Mouse (Mus musculus): ENCODE measurements at regions not wholly inside any gene's neighbourhood (a gene's known extent, or its start where the extent isn't known, plus 50 kb on each side); places are given as distances from the start of the nearest gene placed in this dataset.

DNA sequence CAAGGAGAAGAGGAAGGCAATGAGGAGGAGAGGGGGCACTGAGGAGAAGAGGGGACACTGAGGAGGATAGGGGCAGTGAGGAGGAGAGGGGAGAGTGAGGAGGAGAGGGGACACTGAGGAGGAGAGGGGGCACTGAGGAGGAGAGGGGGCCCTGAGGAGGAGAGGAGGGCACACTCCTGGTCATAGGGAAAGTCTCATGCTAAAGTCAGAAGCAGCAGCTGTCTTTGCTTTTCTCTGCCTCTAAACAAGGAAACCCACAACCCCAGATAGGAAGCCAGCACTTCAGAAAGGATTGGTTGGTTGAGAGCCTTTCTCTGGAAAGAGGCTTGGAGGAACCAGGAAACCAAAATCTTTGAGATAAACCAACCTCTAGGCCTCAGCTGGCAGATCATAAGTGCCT, 94.3 kb upstream of the Pgrmc2 start:
- no peak for DNase-seq (ENCODE audit: low spot score)

DNA sequence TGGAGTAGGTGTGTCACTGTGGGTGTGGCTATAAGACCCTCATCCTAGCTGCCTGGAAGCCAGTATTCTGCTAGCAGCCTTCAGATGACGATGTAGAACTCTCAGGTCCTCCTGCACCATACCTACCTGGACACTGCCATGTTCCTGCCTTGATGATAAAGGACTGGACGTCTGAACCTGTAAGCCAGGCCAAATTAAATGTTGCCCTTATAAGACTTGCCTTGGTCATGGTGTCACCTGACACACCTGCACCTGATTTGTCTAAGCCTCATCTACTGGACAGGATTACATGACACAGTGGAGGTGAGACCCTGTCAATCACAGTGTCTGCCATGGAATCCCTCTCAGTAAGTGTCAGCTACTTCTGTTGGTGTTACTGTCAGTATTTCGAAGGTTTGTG, 92.5 kb upstream of the Pgrmc2 start:
- no peak for DNase-seq (ENCODE audit: low spot score)

DNA sequence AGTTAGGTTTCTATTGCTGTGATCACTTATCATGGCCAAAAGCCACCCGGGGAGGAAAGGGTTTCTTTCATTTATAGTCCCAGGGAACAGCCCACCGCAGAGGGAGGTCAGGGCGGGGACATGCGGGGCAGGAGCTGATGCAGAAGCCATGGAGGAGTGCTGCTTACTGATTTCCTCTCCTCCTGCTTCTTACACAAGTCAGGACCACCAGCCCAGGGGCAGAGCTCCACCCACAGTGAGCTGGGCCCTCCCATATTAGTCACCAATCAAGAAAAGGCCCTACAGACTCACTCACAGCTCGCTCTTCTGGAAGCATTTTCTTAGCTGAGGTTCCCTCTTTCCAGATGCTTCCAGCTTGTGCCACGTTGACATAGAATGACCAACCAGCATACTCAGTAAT, 90.7 kb upstream of the Pgrmc2 start:
- DNase-seq (ENCODE audit: low spot score) = no peak

DNA sequence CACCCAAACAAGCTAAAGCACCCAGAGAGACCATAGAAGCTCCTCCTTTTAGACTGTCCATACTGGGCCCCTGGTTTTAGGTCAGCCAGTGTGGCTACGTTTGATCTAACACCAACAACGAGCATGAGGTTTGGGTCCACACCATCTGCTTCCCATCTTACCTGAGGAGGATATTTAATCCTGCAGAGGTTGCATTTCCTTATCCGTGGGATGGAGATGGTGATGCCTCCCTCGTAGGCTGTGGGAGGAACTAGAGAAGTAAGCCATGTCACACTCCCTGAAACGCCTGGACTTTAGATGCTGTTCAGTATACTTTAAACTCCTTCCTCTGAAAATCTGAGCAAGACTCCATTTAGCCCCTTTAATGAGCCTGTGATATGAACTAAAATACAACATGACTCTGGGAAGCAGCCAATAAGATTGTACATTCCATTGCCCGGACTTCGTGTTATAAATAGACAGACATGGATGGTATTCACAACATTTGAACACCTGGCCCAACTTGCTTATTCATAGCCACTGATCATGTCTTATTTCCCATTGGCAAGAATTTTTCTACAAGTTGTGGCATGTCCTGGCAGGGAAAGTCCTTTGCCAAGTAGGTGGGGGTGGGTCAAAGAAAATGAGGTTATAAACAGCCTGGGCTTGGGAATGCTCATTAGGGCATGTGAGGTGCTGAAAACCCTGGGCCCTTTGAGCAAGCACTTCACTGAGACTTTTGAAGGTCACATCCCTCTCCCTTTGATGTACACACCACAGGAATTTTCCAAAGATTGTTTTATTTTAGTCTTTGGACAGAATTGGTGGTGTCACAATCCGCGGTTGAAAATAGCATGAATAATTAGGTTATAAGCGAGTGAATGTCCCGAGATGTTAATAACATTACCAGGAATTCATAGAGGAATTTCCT, 89.7 kb upstream of the Pgrmc2 start:
- no peak for DNase-seq (ENCODE audit: low spot score)

DNA sequence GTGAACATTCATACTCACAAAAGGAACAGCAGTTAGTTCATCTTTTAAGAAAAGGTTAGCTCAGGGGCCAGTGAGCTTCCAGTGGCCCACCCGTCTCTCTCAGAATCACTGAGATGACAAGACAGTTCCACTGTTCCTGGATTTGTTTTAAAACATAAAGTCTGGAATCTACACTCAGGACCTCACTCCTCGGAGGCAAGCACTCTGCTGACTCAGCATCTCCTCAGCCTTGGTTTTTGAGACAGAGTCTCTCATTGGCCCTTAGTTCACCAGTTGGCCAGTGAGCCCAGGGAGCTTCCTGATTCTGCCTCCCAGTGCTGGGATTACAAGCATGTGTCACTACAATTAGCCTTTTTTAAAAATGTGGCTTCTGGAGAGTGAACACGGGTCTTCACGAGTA, 88.9 kb upstream of the Pgrmc2 start:
- DNase-seq (ENCODE audit: low spot score) = no peak

DNA sequence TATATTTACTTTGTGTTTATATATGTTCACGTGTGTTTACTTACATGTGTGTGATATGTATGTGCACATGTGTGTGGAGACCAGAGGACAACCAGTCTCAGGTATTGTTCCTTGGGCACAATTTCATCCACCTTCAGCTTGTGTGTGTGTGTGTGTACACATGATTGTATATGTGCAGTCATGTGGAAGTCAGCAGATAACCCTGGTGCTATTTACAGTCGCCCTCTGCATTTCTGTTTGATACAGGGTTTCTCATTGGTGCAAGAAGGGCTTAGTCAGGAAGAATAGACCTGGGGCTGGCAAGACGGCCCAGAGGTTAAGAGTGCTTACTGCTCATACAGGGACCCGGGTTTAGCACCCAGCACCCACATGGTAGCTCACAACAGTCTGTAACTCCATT, 88.5 kb upstream of the Pgrmc2 start:
- DNase-seq (ENCODE audit: low spot score) = no peak

DNA sequence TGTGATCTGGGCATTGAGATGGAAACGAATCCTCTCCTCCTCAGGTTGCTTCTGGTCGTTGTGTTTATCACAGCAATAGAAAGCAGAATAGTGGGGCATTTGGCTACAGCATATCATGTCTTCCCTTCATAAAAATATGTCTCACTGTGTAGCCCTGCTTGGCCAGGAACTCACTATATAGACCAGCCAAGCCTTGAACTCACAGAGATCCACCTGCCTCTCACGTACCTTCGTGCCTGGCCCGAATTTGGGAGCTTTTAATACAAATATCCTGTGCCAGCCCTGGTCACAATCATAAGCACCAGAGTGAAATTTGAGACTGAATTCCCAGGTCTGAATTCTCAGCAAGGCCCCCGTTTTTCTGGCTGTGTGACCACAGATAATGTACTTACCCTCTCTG, 87.7 kb upstream of the Pgrmc2 start:
- no peak for DNase-seq (ENCODE audit: low spot score)

DNA sequence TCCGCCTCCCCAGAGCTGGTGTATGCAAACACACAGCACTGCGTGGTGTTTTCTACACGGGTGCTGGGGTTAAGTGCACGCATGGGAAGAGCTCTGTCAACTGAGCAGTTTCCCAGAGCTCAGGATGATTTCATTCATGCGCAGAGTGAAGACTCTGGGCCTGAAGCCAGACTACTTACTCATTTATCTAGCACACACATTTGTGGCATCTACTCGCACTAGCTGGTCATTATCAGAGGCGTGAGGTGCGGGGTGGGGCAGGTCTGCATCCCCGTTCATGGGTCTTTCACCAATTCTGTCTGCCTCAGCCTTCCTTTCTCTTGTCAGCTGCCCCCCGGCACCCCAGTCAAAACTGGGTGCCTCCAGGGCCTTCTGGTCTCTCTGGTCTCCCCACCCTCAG, 86.6 kb upstream of the Pgrmc2 start:
- DNase-seq (ENCODE audit: low spot score) = no peak

DNA sequence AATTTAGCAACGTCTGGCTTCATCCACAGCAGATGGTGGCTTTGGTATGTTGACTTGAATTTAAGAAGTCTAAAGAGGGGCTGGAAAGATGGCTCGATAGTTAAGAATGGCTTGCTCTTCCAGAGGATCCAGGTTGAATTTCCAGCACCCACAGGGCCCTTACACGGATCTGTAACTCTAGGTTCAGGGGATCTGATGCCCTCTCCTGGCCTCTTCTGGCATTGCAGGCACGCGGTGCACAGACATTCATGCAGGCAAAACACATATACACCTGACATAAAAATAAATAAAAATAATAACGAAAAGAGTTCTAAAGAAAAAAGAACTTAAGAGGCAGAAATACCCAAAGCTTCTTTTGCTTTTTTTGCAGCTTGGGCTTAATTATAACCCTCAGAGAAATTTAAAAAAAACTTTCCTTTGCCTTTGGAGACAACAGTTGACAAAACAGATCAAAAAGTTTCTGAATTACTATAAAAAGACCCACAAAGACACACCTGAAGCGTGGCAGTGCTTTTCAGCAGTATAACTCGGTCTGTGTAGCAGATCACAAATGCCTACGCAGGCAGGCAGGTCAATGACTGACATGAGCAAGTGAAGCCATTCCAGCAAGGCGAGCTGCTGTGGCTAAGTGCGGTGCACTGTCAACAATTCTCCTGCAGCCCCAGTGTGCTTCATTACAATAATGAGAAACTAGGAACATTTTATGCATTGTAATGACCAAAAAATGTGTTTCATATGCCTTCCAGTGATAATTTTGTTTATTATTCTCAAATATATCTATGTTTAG, 85.5 kb upstream of the Pgrmc2 start:
- no peak for DNase-seq (ENCODE audit: low spot score)

DNA sequence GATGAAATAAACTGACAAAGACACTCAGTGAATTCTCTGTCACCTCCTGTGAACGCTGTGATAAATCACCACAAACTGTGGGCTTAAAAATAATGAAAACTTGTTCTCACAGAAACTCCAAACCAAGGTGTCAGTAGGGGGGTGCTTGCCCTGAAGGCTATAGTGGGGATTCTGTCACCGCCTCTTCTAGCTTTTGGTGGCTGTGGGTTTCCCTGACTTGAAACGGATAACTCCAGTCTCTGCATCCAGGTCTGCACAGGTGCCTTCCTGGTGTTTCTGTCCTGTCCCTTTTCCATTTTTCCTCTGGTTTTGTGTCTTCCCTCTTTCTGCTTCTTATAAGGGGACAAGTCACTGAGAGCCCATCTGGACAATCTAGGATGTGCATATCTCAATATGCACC, 84.6 kb upstream of the Pgrmc2 start:
- DNase-seq (ENCODE audit: low spot score) = no peak

DNA sequence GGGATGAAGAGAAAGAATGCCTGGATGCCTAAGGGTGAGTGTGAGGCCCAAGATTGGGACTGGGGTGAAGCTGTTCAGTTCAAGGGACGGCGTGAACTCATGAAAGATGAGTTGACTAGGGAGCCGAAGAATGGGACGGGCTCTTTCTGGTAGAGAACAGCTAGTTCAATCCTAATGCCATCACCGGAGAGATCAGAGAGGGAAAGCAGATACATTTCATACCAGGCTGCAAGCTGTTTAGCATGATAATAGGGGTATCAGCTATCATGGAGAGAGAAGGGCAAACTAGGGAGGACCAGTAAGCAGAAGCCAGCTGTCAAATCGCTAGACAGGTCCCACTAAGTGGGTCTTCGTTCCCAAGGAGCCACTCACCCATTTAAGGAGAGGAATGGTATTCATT, 81.9 kb upstream of the Pgrmc2 start:
- DNase-seq (ENCODE audit: low spot score) = no peak

DNA sequence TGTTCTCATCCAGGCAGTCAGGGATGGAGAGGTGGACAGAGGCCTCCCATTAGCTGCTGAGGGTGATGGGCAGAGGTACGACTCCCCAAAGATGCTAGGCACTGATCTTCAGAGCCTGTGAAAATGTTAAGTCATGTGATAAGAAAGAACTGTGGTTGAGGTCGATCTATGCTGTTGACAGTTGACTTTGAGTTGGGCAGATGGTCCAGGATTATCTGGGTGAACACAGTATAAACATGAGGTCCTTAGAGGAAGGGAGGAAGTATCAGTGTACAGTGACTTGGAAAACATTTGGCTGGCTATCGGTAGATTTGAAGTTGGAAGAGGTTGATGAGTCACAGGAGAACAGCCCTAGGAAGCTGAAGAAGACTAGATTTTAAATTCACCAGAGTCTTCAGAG, 80.9 kb upstream of the Pgrmc2 start:
- DNase-seq (ENCODE audit: low spot score) = no peak

DNA sequence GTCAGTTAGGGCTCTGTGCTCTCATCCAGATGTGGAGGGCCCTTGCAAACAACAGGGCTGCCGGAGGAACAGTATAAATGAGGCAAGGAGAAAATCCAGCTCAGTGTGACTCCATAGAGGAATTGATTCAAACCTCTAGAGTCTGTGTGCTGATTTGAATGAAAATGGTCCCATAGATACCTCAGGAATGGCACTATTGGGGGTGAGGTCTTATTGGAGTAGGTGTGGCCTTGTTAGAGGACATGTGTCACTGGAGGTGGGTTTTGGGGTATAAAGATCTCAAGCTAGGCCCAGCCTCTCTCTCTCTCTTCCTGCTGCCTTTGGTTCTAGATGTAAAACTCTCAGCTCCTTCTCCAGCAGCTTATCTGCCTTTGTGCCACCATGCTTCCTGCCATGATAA, 79.7 kb upstream of the Pgrmc2 start:
- DNase-seq (ENCODE audit: low spot score) = no peak

DNA sequence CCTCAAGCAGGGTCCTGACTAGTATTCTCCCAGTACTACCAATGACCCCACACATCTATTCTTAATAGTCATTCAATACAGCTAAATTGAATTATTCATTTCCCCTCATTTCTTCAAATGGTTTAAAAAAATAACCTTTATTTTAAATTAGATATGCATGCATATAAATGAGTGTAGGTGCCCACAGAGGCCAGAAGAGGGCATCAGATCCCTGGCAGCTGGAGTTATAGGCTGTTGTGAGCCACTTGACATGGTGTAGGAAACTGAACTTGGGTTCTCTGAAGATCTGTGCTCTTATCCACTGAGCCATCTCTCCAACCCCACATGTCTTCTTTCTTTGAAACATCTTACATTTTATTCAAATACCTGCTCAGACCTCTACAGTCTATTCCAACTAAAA, 77.8 kb upstream of the Pgrmc2 start:
- DNase-seq (ENCODE audit: low spot score) = no peak

DNA sequence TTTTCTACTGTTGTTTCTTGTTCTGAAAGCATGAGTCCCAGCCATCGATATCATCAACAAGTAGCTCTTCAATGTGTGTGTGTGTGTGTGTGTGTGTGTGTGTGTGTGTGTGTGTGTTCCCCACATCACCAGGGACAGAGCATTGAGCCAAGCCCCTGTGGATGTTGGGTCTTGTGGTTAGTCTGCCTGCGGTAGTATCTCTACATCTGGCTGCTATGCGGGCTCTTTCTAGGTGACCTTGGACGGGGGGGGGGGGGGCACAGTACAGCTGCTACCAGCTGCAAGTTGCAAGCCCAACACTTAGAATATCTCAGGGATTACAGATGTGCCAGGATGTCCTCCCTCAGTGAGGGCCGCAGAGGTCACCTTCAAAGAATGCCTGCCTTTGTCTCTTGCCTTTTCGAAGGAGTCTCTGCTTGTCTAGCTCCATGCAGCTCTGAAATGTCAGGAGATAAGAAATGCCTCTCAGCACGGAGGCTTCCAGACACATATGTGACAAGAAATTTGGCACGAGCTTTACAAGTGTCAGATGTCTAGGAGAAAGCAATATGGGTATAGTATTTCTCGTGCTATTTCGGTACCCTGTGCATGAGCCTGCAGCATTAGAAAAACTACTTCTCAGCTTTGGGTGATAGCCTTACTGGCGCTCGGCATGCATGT, 75.6 kb upstream of the Pgrmc2 start:
- no peak for DNase-seq (ENCODE audit: low spot score)

DNA sequence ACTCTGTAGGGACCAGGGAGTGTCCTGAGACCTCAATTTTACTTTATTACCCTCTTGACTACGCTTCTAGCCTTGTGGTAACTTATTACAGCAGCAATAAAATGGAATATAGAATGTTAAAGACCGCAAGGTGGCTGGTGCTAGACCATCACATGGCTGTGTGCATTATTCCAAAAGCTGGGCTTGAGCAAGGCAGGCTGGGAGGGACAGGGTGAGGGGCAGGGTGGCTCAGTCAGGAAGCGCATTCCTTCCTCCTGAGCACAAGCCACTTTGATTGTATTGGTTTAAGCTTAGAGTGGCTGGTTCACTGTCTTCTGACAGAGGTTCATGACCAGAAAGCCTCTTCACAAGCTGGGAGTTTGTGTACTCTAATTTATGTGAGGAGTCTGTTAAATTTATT, 74.6 kb upstream of the Pgrmc2 start:
- no peak for DNase-seq (ENCODE audit: low spot score)

DNA sequence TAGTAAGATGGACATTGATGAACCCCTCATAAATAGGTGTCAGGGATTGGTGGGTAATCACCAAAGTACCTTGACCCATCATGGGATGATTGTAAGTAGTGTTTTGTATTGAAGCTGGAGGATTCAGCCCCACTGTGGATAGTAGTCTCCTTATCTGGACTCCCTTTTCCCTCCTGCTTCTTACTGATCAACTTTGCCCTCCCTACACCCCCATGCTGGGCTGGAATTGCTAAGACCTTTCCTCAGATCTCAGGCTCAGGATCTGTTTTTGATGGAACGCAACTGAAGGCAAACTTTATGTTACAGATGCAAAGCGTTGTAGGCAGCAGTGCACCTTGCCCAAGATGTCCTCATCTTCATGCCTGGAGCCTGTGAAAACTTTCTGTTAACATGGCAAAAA, 73.7 kb upstream of the Pgrmc2 start:
- no peak for DNase-seq (ENCODE audit: low spot score)

DNA sequence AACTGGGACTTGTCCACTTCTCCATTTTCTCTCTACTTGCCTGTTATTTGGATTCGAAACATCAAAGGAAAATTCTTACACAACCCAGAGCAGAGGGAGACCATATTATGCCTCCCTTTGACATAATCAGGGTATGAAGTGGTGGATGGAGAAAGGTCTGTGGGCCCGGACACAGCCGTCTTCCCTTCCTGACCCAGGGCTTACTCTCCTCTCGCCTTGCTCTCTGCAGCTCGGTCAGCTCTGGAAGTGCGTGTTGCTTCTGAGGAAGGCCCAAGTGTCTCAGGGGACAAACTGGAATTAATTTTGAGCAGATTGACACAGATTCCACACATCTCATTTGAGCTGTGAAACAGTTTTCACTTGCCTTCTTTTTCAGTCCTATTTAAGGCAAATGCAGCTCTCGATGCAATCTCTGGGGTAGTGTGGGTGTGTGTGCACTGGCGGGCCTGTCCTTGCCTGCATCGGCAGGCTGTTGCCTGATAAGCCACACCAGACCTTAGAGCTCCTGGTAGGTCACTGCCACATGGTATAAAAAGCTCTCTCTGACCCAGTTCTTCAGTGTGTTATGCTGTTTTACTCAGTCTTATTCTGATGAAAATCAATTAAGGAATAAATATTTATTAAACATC, 72.4 kb upstream of the Pgrmc2 start:
- no peak for DNase-seq (ENCODE audit: low spot score)

DNA sequence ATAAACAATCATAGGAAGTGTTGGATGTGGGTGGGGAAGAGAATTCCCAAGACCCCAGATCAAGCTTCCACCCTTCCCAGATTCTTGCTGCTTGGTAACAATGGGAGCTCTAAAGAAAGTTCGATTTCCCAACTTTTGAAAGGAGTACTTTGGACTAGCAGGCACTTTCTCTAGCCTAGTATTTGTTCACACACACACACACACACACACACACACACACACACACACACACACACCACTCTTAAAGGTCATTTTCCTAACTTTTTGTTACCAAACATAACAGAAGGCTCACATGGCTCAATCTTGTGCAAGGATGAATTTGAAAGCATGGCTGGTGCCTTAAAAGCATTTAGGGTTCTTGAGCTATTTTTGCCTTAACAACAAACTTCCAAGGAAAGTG, 71.6 kb upstream of the Pgrmc2 start:
- DNase-seq (ENCODE audit: low spot score) = no peak

DNA sequence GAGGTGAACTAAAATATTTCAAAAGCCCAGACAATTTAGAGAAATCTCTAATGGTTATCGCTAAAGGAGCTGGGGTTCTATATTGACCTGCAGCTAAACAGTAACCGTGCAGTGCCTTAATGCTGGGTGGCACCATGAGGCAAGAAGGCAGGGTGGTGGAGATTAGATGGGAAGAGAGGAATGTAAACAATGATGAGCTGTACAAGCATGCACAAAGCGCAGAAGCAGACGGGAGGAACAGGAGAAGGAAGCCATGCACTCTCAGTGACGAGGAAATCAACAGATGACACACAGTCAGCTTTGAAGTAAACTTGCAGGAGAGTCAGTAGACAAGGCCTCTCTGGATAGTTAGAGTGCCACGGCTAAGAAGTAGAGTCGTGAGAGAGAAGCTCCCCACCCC, 69.1 kb upstream of the Pgrmc2 start:
- DNase-seq (ENCODE audit: low spot score) = no peak

DNA sequence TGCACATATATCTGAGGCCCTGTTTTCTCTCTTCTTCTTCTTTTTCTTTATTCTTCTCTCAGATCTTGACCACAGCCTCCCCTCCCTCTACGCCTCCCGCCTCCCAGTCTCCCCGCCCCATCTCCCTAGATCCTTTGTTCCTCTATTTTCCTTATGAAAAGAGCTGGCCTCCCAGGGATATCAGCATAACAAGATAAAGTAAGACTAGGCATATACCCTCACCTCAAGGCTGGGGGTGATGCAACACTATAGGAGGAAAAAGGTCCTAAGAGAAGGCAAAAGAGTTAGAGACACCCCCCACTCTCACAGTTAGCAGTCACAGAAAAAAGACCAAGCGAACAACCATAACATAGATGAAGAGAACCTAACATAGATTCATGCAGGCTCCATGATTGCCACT, 57.5 kb upstream of the Pgrmc2 start:
- no peak for DNase-seq (ENCODE audit: low spot score)

DNA sequence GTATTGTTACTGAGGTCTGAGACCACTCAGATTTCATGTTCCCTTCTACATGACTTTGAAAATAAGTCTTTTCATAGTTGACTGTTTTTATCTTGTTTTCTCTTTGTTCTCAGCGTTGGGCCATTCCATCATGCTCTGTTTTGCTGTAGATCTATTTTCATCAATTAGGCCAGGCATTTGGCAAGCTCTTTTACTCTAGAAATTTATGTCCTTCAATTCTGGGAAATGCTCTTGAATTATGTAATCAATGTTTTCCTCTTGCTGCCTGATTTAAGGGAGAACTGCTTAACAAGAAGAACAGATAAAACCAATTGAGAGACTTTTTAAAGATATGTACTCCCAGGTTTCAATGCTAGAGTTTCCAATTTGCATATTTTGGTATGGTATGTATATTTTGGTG, 55.1 kb upstream of the Pgrmc2 start:
- no peak for DNase-seq (ENCODE audit: low spot score)

DNA sequence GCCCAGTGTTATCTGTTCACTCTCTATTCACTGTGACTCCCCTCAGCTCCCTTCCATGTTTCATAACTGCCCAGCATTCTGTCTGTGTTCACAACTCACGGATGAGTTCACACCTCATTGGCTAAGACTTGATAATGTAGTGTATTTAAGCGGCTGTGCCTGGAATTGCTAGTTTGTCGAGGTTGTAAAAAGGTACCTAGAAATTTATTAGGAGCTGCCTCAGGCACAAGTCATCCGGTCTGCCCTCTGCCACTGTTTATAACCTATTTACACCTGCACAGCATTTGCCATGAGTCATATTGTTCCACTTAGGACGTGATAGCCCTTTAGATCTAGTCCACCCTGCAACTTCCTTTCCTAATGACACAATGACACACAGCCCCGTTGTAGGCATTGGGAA, 50.0 kb upstream of the Pgrmc2 start:
- no peak for DNase-seq (ENCODE audit: low spot score)

Data from layer of hippocampus, adult 11-12 months (tissue).